Mouse (Mus musculus) lung, adult 2 months (tissue): ENCODE measurements around the gene Rbm24.

Experiments used
- CTCF ChIP-seq: fragments of 200-500 bp; IDR thresholded peaks from 2 replicates; pipeline ENCODE4 v1.5.1; 2011; ENCODE audit warnings: mild to moderate bottlenecking, low read length, control low read depth; ENCODE audit not compliant: insufficient read depth
- POLR2A ChIP-seq: fragments of 200-500 bp; IDR thresholded peaks from 2 replicates; pipeline ENCODE4 v1.6.1; 2011; ENCODE audit warnings: low read depth, mild to moderate bottlenecking, control low read depth, low read length, borderline replicate concordance; ENCODE audit errors: extremely low read depth

DNA sequence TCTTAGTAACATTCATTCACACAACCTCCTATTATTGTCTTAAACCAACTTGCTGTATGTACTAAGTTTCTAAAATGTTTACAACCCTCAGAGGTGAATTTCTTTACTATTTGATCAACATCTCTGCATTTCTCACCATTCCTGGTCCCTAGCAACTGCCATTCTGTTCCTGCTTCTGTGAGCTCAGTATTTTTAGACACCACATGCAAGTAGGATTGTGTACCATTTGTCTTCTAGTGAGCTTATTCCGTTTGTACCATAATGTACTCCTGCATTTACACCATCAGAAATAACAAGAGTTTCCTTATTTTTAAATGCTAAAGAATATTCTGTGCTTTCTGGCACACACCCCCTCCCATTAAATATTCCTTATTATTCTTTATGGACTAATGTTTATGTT, 26.6 kb upstream of the Rbm24 start:
- TF ChIP-seq CTCF (no peak), POLR2A (no peak)
